Mouse (Mus musculus): ENCODE measurements around the gene Rgs4. TPM values are rescaled to one million over a fixed set of nuclear protein-coding genes. Genes with fewer than 3 reads are reported as not detected.

Gene Rgs4
- total RNA-seq, 1 experiment = 1.1 TPM

DNA sequence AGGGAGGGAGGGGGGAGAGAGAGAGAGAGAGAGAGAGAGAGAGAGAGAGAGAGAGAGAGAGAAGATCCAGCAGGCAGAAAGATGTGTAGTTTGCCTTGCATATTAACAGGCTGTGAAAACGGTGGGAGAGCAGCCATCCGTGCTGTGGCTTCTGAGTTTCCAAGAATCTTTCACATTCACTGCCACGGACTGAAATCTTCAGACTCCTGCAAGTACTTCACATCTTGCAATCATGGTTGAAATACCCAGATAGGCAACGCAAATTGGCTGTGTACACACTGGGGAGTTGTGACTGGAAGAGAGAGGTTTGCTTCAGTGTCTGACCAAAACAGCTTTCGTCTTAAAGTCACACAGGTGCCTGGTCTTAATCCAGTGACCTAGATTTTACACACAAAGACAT, 997 bp upstream of the Rgs4 start:
- no peaks in the 10 kb centered on the region for H3K36me3 ChIP-seq (ENCODE audit: control insufficient read depth, insufficient read depth, low read length, poor library complexity, severe bottlenecking)
- no peak overlapping the region for H3K27ac ChIP-seq (ENCODE audit: insufficient read depth, low read depth, low read length, poor library complexity, severe bottlenecking)
- TF ChIP-seq MAFK (IDR thresholded peaks at IDR 0.05; ENCODE audit: insufficient read depth, low read depth, low read length) (no peak), HCFC1 (IDR thresholded peaks at IDR 0.05; ENCODE audit: borderline replicate concordance, insufficient read depth, low read length) (no peak), CHD2 (IDR thresholded peaks at IDR 0.05; ENCODE audit: low read depth, low read length) (no peak), ZC3H11A (IDR thresholded peaks at IDR 0.05; ENCODE audit: borderline replicate concordance, low read depth, low read length) (no peak), ZNF384 (IDR thresholded peaks at IDR 0.05; ENCODE audit: low read depth, low read length) (no peak)
- no peak for DNase-seq (ENCODE audit: low read depth, low spot score)
- no peaks in the 10 kb centered on the region for H3K4me1 ChIP-seq (ENCODE audit: control insufficient read depth in 2 of 2, insufficient read depth in 2 of 2, low read length in 2 of 2, poor library complexity in 1 of 2)
- H3K4me3 ChIP-seq (ENCODE audit: insufficient read depth in 1 of 2, low read depth in 1 of 2, low read length in 2 of 2, poor library complexity in 1 of 2, severe bottlenecking in 1 of 2) = no peak overlapping the region
- in situ Hi-C loops (cut with MboI; ENCODE audit: low sequenced_read_pairs in 2 of 2, unreplicated experiment in 2 of 2) = no loop called here
- no peak overlapping the region for H3K9ac ChIP-seq (ENCODE audit: insufficient read depth, low read depth, low read length, poor library complexity, severe bottlenecking)
- H3K9me3 ChIP-seq (ENCODE audit: control insufficient read depth, insufficient read depth, low read depth, low read length) = no peaks in the 10 kb centered on the region

DNA sequence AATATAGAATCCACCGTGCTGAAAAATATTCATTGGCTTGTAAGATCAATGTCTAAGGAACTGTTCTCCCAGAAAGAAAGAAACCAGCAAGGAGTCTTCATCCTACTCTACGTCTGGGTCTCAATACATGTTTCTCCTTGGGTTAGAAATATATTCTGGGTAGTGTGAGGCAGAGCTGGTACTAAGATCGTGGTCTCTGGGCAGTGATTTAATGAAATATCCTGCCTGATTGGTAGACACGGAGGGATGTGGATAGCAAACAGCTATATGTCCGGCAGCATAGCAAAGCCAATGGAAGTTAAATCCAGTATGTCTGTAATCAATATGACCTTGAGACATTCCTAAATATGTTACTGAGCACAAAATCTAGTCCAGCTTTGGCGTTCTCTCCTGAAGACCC, 460 bp upstream of the Rgs4 start:
- no peaks in the 10 kb centered on the region for H3K36me3 ChIP-seq (ENCODE audit: control insufficient read depth, insufficient read depth, low read length, poor library complexity, severe bottlenecking)
- DNase-seq (ENCODE audit: low read depth, low spot score) = no peak
- H3K9ac ChIP-seq (ENCODE audit: insufficient read depth, low read depth, low read length, poor library complexity, severe bottlenecking) = no peak overlapping the region
- H3K4me3 ChIP-seq (ENCODE audit: insufficient read depth in 1 of 2, low read depth in 1 of 2, low read length in 2 of 2, poor library complexity in 1 of 2, severe bottlenecking in 1 of 2) = no peak overlapping the region
- no peaks in the 10 kb centered on the region for H3K4me1 ChIP-seq (ENCODE audit: control insufficient read depth in 2 of 2, insufficient read depth in 2 of 2, low read length in 2 of 2, poor library complexity in 1 of 2)
- no peak overlapping the region for H3K27ac ChIP-seq (ENCODE audit: insufficient read depth, low read depth, low read length, poor library complexity, severe bottlenecking)
- H3K9me3 ChIP-seq (ENCODE audit: control insufficient read depth, insufficient read depth, low read depth, low read length) = no peaks in the 10 kb centered on the region
- in situ Hi-C loops (cut with MboI; ENCODE audit: low sequenced_read_pairs in 2 of 2, unreplicated experiment in 2 of 2) = no loop called here
- TF ChIP-seq CHD2 (IDR thresholded peaks at IDR 0.05; ENCODE audit: low read depth, low read length) = no peak
- no peak for TF ChIP-seq HCFC1 (IDR thresholded peaks at IDR 0.05; ENCODE audit: borderline replicate concordance, insufficient read depth, low read length)
- TF ChIP-seq ZNF384 (IDR thresholded peaks at IDR 0.05; ENCODE audit: low read depth, low read length) = no peak
- no peak for TF ChIP-seq MAFK (IDR thresholded peaks at IDR 0.05; ENCODE audit: insufficient read depth, low read depth, low read length)
- TF ChIP-seq ZC3H11A (IDR thresholded peaks at IDR 0.05; ENCODE audit: borderline replicate concordance, low read depth, low read length) = no peak

- Histone ChIP-seq H3K27ac (ENCODE audit: insufficient read depth, low read depth, low read length, poor library complexity, severe bottlenecking) (no peak overlapping the region), H3K9ac (ENCODE audit: insufficient read depth, low read depth, low read length, poor library complexity, severe bottlenecking) (no peak overlapping the region), H3K9me3 (ENCODE audit: control insufficient read depth, insufficient read depth, low read depth, low read length) (no peaks in the 10 kb centered on the region), H3K36me3 (ENCODE audit: control insufficient read depth, insufficient read depth, low read length, poor library complexity, severe bottlenecking) (no peaks in the 10 kb centered on the region), H3K4me1 (ENCODE audit: control insufficient read depth in 2 of 2, insufficient read depth in 2 of 2, low read length in 2 of 2, poor library complexity in 1 of 2) (no peaks in the 10 kb centered on the region), H3K4me3 (ENCODE audit: insufficient read depth in 1 of 2, low read depth in 1 of 2, low read length in 2 of 2, poor library complexity in 1 of 2, severe bottlenecking in 1 of 2) (no peak overlapping the region)
- TF ChIP-seq CHD2 (IDR thresholded peaks at IDR 0.05; ENCODE audit: low read depth, low read length) = no peak
- no peak for TF ChIP-seq MAFK (IDR thresholded peaks at IDR 0.05; ENCODE audit: insufficient read depth, low read depth, low read length)
- TF ChIP-seq ZC3H11A (IDR thresholded peaks at IDR 0.05; ENCODE audit: borderline replicate concordance, low read depth, low read length) = no peak
- no peak for TF ChIP-seq ZNF384 (IDR thresholded peaks at IDR 0.05; ENCODE audit: low read depth, low read length)
- TF ChIP-seq HCFC1 (IDR thresholded peaks at IDR 0.05; ENCODE audit: borderline replicate concordance, insufficient read depth, low read length) = no peak
- in situ Hi-C loops (cut with MboI; ENCODE audit: low sequenced_read_pairs in 2 of 2, unreplicated experiment in 2 of 2) = no loop called here
- no peak for DNase-seq (ENCODE audit: low read depth, low spot score)
These were observed 6.3 kb downstream of the Rgs4 start for GRCm38 (mm10) chr1:169741147-169741546.

DNA sequence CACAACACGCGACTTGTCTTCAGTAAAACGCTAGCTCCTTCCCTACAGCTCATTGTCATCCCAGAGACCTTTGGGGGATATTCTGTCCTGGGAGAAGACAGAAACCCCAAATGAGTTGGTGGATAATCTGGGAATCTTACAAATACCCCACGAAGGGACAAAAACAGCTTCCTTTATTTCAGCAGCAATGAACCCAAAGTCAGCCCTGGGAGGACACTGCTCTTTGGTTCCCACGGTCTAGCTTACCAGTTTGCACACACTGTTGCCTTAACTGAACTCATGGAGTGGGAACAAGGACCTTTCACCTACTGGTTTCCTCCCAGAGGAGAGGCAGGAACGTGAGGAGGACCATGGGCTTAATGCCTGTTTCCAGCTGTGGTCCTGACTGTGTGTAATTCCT, 10.2 kb downstream of the Rgs4 start:
- H3K9ac ChIP-seq (ENCODE audit: insufficient read depth, low read depth, low read length, poor library complexity, severe bottlenecking) = no peak overlapping the region
- no peaks in the 10 kb centered on the region for H3K4me1 ChIP-seq (ENCODE audit: control insufficient read depth in 2 of 2, insufficient read depth in 2 of 2, low read length in 2 of 2, poor library complexity in 1 of 2)
- H3K27ac ChIP-seq (ENCODE audit: insufficient read depth, low read depth, low read length, poor library complexity, severe bottlenecking) = no peak overlapping the region
- H3K4me3 ChIP-seq (ENCODE audit: insufficient read depth in 1 of 2, low read depth in 1 of 2, low read length in 2 of 2, poor library complexity in 1 of 2, severe bottlenecking in 1 of 2) = no peak overlapping the region
- TF ChIP-seq ZC3H11A (IDR thresholded peaks at IDR 0.05; ENCODE audit: borderline replicate concordance, low read depth, low read length) = no peak
- TF ChIP-seq MAFK (IDR thresholded peaks at IDR 0.05; ENCODE audit: insufficient read depth, low read depth, low read length) = no peak
- no peak for TF ChIP-seq HCFC1 (IDR thresholded peaks at IDR 0.05; ENCODE audit: borderline replicate concordance, insufficient read depth, low read length)
- no peak for TF ChIP-seq ZNF384 (IDR thresholded peaks at IDR 0.05; ENCODE audit: low read depth, low read length)
- TF ChIP-seq CHD2 (IDR thresholded peaks at IDR 0.05; ENCODE audit: low read depth, low read length) = no peak
- H3K36me3 ChIP-seq (ENCODE audit: control insufficient read depth, insufficient read depth, low read length, poor library complexity, severe bottlenecking) = no peaks in the 10 kb centered on the region
- in situ Hi-C loops (cut with MboI; ENCODE audit: low sequenced_read_pairs in 2 of 2, unreplicated experiment in 2 of 2) = no loop called here
- DNase-seq (ENCODE audit: low read depth, low spot score) = no peak
- H3K9me3 ChIP-seq (ENCODE audit: control insufficient read depth, insufficient read depth, low read depth, low read length) = no peaks in the 10 kb centered on the region

DNA sequence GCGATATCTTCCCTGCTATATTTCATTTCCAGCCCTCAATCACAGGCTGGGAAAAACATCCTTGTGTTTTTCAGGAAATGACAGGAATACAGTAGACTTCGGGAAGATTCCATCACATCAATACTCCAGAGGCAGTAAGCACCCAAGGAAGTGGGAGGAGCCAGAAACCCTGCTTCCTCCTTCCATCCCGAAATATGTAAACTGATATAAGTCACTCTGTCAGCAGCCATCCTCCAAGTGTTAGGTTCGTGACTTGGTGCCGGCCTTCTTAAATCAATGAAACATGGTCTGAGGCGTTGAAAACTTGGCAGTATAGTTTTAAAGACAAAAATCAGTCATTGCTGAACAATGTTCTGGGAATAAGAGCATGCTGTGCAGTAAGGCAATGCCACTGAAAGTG, 11.3 kb downstream of the Rgs4 start:
- in situ Hi-C loops (cut with MboI; ENCODE audit: low sequenced_read_pairs in 2 of 2, unreplicated experiment in 2 of 2) = no loop called here
- TF ChIP-seq HCFC1 (IDR thresholded peaks at IDR 0.05; ENCODE audit: borderline replicate concordance, insufficient read depth, low read length) (no peak), CHD2 (IDR thresholded peaks at IDR 0.05; ENCODE audit: low read depth, low read length) (no peak), ZC3H11A (IDR thresholded peaks at IDR 0.05; ENCODE audit: borderline replicate concordance, low read depth, low read length) (no peak), ZNF384 (IDR thresholded peaks at IDR 0.05; ENCODE audit: low read depth, low read length) (no peak), MAFK (IDR thresholded peaks at IDR 0.05; ENCODE audit: insufficient read depth, low read depth, low read length) (no peak)
- Histone ChIP-seq H3K9ac (ENCODE audit: insufficient read depth, low read depth, low read length, poor library complexity, severe bottlenecking) (no peak overlapping the region), H3K4me3 (ENCODE audit: insufficient read depth in 1 of 2, low read depth in 1 of 2, low read length in 2 of 2, poor library complexity in 1 of 2, severe bottlenecking in 1 of 2) (no peak overlapping the region), H3K4me1 (ENCODE audit: control insufficient read depth in 2 of 2, insufficient read depth in 2 of 2, low read length in 2 of 2, poor library complexity in 1 of 2) (no peaks in the 10 kb centered on the region), H3K9me3 (ENCODE audit: control insufficient read depth, insufficient read depth, low read depth, low read length) (no peaks in the 10 kb centered on the region), H3K36me3 (ENCODE audit: control insufficient read depth, insufficient read depth, low read length, poor library complexity, severe bottlenecking) (no peaks in the 10 kb centered on the region), H3K27ac (ENCODE audit: insufficient read depth, low read depth, low read length, poor library complexity, severe bottlenecking) (no peak overlapping the region)
- DNase-seq (ENCODE audit: low read depth, low spot score) = no peak

Measured in ES-E14 (cell line).